6 mouse cellular contexts compared by ENCODE assay signal in the genomic region with DNA sequence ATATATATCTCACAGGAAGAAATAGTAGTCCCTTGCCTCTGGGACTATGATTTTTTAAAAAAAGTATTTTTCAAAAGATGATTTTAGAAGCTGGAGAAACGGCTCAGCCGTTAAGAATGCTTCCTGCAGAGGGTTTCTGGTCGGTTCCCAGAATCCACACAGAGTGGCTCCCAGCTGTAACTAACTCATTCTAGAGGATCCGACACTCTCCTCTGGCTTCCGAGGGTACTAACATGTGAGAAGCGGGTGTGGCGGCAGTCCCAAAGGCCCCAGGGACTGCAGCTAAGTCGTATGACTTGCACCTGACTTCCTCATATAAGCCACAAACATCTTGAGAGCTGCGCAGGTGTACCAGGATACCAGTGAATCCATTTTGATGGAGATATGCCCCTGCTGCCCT. TPM values are rescaled to one million over a fixed set of nuclear protein-coding genes. Genes with fewer than 3 reads are reported as not detected.
DNase-seq lines count a peak whose midpoint lies in the region; ATAC-seq and TF ChIP-seq lines count a peak whose summit lies in the region.
"Not testable (repeated sequence)": the region's sequence is repeated elsewhere in the genome, so short reads cannot be mapped to it uniquely, and the experiment has no call there.

No protein-coding gene starts in this region.

- H3K36me3 ChIP-seq in CH12.LX (replicated peaks in 1 of 2; ENCODE audit: control insufficient read depth in 1 of 2, insufficient read depth in 1 of 2, low read length in 1 of 2), result peaks cover 15 to 53% of the 10 kb centered on the region in 2 experiments
- peaks cover 39% of the 10 kb centered on the region for H3K36me3 ChIP-seq in heart, adult 2 months (ENCODE audit: control insufficient read depth, insufficient read depth, low read length)
- H3K36me3 ChIP-seq in splenic B cell, adult 2 months (ENCODE audit: control insufficient read depth, insufficient read depth, low read length, poor library complexity, severe bottlenecking), result peaks cover 21% of the 10 kb centered on the region

- not testable (repeated sequence) for H3K4me2 ChIP-seq in CH12.LX (ENCODE audit: insufficient read depth, low read depth, poor library complexity, severe bottlenecking)

- H3K27me3 ChIP-seq in CH12.LX (replicated peaks); heart, adult 2 months (ENCODE audit: control insufficient read depth, insufficient read depth, low read length); splenic B cell, adult 2 months (ENCODE audit: control insufficient read depth, insufficient read depth, low read length, poor library complexity, severe bottlenecking): not testable (repeated sequence)

- in situ Hi-C loops in CH12.LX (cut with MboI; ENCODE audit: low pct_ligation_motif_present, low pct_unique_long_range_greater_than_20kb, low sequenced_read_pairs), result not testable (repeated sequence)

- TF ChIP-seq CTCF in CH12.LX (conservative IDR thresholded peaks at IDR 0.05 in 1 of 2, IDR thresholded peaks at IDR 0.05 in 1 of 2; ENCODE audit: low read depth in 2 of 2, low read length in 2 of 2); heart, adult 2 months (IDR thresholded peaks at IDR 0.05): not testable (repeated sequence)

- H3K4me1 ChIP-seq in CH12.LX (ENCODE audit: control insufficient read depth in 1 of 2, insufficient read depth in 2 of 2), result peaks cover 0 to 22% of the 10 kb centered on the region in 2 experiments; a peak in 2 of 4 replicates
- H3K4me1 ChIP-seq in heart, adult 2 months (ENCODE audit: control insufficient read depth, insufficient read depth, low read length), result peaks cover 23% of the 10 kb centered on the region

- not testable (repeated sequence) for H3K9me3 ChIP-seq in CH12.LX (replicated peaks; ENCODE audit: low read length)

- not testable (repeated sequence) for TF ChIP-seq EP300 in CH12.LX (IDR thresholded peaks at IDR 0.05; ENCODE audit: low read length); heart, adult 2 months (IDR thresholded peaks at IDR 0.05; ENCODE audit: insufficient read depth, low read depth, low read length)

- dilution Hi-C loops in CH12.LX (cut with MboI; ENCODE audit: extremely low pct_ligation_motif_present, extremely low pct_unique_long_range_greater_than_20kb, low sequenced_read_pairs), result not testable (repeated sequence)

- peak; percentile 41 to 52 for DNase-seq in B cell, adult 2 months
- not testable (repeated sequence) for DNase-seq in CH12.LX (ENCODE audit: extremely low read depth); heart, adult 2 months
- peak; percentile 93 for DNase-seq in heart, adult 11 months
- peak; percentile 70 for DNase-seq in splenic B cell, adult 2 months (ENCODE audit: low read depth, low spot score)

- not testable (repeated sequence) for H3K9ac ChIP-seq in CH12.LX (ENCODE audit: insufficient read depth, low read depth); heart, adult 2 months (ENCODE audit: low read depth, low read length)

- H3K4me3 ChIP-seq in CH12.LX (replicated peaks in 1 of 3; ENCODE audit: low read depth in 2 of 3, low read length in 2 of 3, poor library complexity in 1 of 3); heart, adult 2 months: not testable (repeated sequence)

- TF ChIP-seq RAD21 in CH12.LX (IDR thresholded peaks at IDR 0.05; ENCODE audit: low read depth, low read length), result not testable (repeated sequence)

- not testable (repeated sequence) for H3K27ac ChIP-seq in CH12.LX (ENCODE audit: insufficient read depth, low read depth)
- peak overlapping the region; percentile 31; the same call in 1 of the 2 replicates for H3K27ac ChIP-seq in heart, adult 2 months

- not testable (repeated sequence) for H3K79me2 ChIP-seq in CH12.LX (replicated peaks; ENCODE audit: control insufficient read depth, extremely low read depth, insufficient read depth, poor library complexity, severe bottlenecking); heart, adult 2 months (replicated peaks; ENCODE audit: control insufficient read depth, insufficient read depth, low read length)

- intact Hi-C loops in heart, adult 2 months (cut with DNase I), result not testable (repeated sequence)

- WGBS in heart, adult 2 months, result 35% methylated on average over 9 of the region's 9 CpGs

- not testable (repeated sequence) for TF ChIP-seq POLR2A in CH12.LX (IDR thresholded peaks at IDR 0.05; ENCODE audit: low read depth, low read length); heart, adult 2 months (IDR thresholded peaks at IDR 0.05; ENCODE audit: insufficient read depth, low read depth, low read length)

- ATAC-seq in frontal cortex, adult (ENCODE audit: low TSS enrichment), result peak; percentile 51

TF ChIP-seq in CH12.LX, 34 proteins besides CTCF, POLR2A, EP300 and RAD21:
- TF ChIP-seq BHLHE40 (IDR thresholded peaks at IDR 0.05; ENCODE audit: low read depth, low read length), result 0 out of 2 replicates have a peak, but pooled peaks have one; percentile 33
TF ChIP-seq in CH12.LX: peak in this region for 1; not testable (repeated sequence) for 33.

RNA-seq across cellular contexts. Expression of gene Tmod3, which starts 26.5 kb away (rescaled TPM):
- 40.5 and 41.1 TPM in 2 replicates for total RNA-seq in CH12.LX (2012; rRNA removed)
- 71.0 and 77.1 TPM in 2 replicates for total RNA-seq in CH12.LX (2014; rRNA removed)
- 52.0 and 59.0 TPM in 2 replicates for polyA plus RNA-seq in CH12.LX (2012; ENCODE audit: insufficient read length, low read depth)
- 10 to 100 TPM; 50.1 to 63.6 TPM for total RNA-seq in heart, adult 2 months (2021)
- 19.6 and 37.8 TPM in 2 replicates for polyA plus RNA-seq in heart, adult 2 months (2012; rRNA removed)
